Mouse (Mus musculus) monocyte, adult 2 months (primary cell): Measurements from ENCODE around the gene Olfr1362.

Source experiments
- DNase-seq, 2 experiments: peaks; one replicate each; pipeline ENCODE4 v3.0.0; 2022; ENCODE audit warnings: low spot score in 2 of 2, low read depth in 1 of 2

Olfr1362 gene

DNA sequence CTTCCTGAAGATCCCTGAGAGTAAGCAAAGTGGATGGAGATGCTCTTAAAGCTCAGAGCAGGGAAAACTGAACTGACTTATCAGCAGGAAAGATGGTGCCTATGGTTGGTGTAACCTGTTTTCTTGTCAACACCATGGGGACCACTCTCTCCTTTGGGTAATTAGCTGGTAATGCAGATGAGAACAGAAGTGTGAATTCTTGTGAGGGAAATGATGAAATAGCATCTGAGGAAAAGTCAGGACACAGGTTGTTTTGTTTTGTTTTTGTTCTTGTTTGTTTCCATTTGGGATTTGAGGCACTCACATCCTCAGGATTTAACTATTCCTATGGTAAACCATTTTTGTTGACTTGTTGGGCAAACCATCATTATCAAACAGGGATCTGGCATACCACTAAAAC lies at the start of gene Olfr1362:
TSS of gene Olfr1362 (minus strand) at position 101 of the 400 bp plus-strand sequence.
- no peak for DNase-seq

DNA sequence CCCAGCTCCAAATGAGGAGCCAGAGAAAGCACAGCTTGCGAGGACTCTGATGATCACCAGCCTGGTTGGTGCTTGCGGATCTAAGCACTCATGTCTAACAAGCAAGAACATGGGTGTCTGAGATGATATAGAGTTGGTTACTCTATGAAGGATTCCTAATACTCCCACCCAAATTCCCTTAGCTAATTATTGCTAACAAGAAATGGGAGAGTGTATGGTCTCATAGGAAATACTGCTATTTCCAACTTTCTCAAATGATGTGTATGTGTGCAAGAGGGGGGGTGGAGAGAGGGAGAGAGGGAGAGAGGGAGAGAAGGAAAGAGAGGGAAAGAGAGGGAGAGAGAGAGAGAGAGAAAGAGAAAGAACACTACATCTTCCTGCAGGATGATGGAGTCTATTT lies 49.5 kb upstream of the Olfr1362 start, which contains the start of gene Olfr1361:
TSS of gene Olfr1361 (minus strand) at position 101 of the 400 bp plus-strand sequence.
- DNase-seq: no peak

DNA sequence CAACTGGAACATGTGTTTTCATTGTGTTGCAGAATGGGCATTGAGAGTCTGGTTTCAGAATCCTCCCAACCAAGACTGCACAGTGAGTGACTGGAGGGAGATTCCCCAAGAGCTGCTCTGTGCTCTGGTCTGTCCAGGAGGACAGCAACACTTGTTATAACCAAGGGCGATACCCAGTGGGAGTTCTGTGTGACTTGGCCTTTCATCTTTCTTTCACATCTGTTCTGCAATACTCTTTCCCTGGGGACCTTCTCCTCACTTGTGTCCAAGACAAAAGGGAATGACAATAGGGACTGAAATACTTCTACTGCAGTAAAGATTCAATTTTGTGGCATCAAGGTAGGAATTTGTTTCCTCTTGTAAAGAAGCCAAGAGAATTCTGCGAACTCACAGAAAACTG lies 28.6 kb upstream of the Olfr1362 start, which contains the start of gene Olfr11:
TSS of gene Olfr11 (minus strand) at position 101 of the 400 bp plus-strand sequence.
- DNase-seq: no peak

- DNase-seq: no peak
These were observed 22.2 kb downstream of the Olfr1362 start for GRCm38 (mm10) chr13:21591618-21592017.

DNA sequence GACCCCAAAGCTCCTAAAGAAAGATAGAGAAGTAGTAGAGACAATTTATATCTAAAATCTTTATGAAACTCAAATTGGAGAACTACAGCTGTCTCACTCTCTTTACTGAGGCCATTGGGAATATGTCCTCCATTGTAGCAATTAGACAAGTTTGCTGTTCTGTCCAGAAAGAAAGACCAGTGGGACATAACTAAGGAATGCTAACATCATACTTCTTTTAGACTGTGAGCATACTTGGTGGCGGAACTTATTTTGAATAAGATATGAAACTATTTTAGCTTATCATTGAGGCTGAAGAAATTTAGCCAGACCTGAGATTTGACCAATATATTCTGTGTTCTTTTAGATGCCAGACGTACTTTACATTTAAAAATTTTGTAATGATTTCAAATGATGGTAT lies 32.2 kb downstream of the Olfr1362 start, which contains the start of gene Olfr1364:
TSS of gene Olfr1364 (minus strand) at position 101 of the 400 bp plus-strand sequence.
- no peak for DNase-seq
